Comparison of ENCODE assay signal across 10 mouse cellular contexts in the genomic region with DNA sequence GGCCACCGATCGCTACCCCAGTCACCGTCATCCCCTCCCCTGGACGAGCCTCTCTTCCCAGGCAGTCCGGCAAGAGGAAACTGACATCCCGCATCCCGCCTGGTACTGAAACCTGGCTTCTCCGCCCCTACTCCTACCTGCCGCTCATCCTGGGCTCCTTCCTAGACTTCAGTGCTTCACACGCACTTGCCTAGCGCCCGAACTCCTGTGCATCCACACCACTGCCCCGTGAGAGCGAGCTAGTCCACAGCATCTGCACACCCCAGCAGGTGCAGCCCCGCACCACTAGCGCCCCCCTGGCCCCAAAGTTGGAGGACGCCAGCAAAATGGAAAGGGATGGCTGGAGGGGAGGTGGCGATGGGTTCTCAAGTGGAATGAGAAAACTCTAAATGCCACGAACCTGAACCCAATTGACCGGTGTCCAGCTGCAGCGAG. TPM values are rescaled to one million over a fixed set of nuclear protein-coding genes. Genes with fewer than 3 reads are reported as not detected.
DNase-seq lines count a peak whose midpoint lies in the region; ATAC-seq and TF ChIP-seq lines count a peak whose summit lies in the region.
"Had no signal": no experiment of that assay in that cellular context is flagged by ENCODE, and none has a peak within 500 bp of the region (broad histone marks: within the 10 kb centered on the region; RNA-seq: fewer than 3 reads in every experiment).

No protein-coding gene starts in this region.

- H3K4me3 ChIP-seq in kidney, embryonic 14.5 days (ENCODE audit: low read length): peak overlapping the region; percentile 50
- H3K4me3 ChIP-seq in heart, embryonic 15.5 days: peak overlapping the region; percentile 61
- H3K4me3 ChIP-seq in layer of hippocampus, adult 2 months: peak overlapping the region; percentile 73
- peak overlapping the region; percentile 59 for H3K4me3 ChIP-seq in lung, embryonic 16.5 days (ENCODE audit: low read length)

- no peak for DNase-seq in kidney, adult 18-20 months
- DNase-seq in embryo, embryonic 9.5 days (ENCODE audit: extremely low spot score): peak; percentile 63
- DNase-seq in layer of hippocampus, adult 2 months (ENCODE audit: low spot score in 2 of 2): peak; percentile 34 to 59
- DNase-seq in right cerebral cortex, postnatal 10 days (ENCODE audit: low spot score in 2 of 2): peak; percentile 44 to 68
- DNase-seq in T-cell, adult 2 months (ENCODE audit: low spot score): no peak

- under 1% methylated on average over 21 of the region's 21 CpGs for WGBS in kidney, embryonic 14.5 days
- under 1% methylated on average over 21 of the region's 21 CpGs for WGBS in heart, embryonic 15.5 days
- whole genome bisulfite sequencing in lung, embryonic 16.5 days: 0% methylated on average over 21 of the region's 21 CpGs

- TF ChIP-seq CTCF in layer of hippocampus, adult 2 months (conservative IDR thresholded peaks at IDR 0.05): no peak

- H3K27ac ChIP-seq in kidney, embryonic 14.5 days (ENCODE audit: low read depth, low read length): peak overlapping the region; percentile 38
- H3K27ac ChIP-seq in heart, embryonic 15.5 days: no peak overlapping the region
- peak overlapping the region; percentile 92 for H3K27ac ChIP-seq in layer of hippocampus, adult 2 months
- no peak overlapping the region for H3K27ac ChIP-seq in lung, embryonic 16.5 days (ENCODE audit: low read length)

- no peaks in the 10 kb centered on the region for H3K9me3 ChIP-seq in kidney, embryonic 14.5 days (ENCODE audit: control insufficient read depth, low read length)
- H3K9me3 ChIP-seq in heart, embryonic 15.5 days (replicated peaks): no peaks in the 10 kb centered on the region
- no peaks in the 10 kb centered on the region for H3K9me3 ChIP-seq in lung, embryonic 16.5 days (ENCODE audit: control insufficient read depth, low read length)

- H3K4me1 ChIP-seq in kidney, embryonic 14.5 days (ENCODE audit: control insufficient read depth, insufficient read depth, low read length): peaks cover 28% of the 10 kb centered on the region; the same call in 1 of the 2 replicates
- peaks cover 41% of the 10 kb centered on the region for H3K4me1 ChIP-seq in heart, embryonic 15.5 days (replicated peaks)
- peaks cover 13% of the 10 kb centered on the region for H3K4me1 ChIP-seq in lung, embryonic 16.5 days (replicated peaks; ENCODE audit: control insufficient read depth, insufficient read depth, low read length)

- H3K4me2 ChIP-seq in kidney, embryonic 14.5 days (replicated peaks; ENCODE audit: low read depth, low read length): peak overlapping the region; percentile 93
- peak overlapping the region; percentile 98 for H3K4me2 ChIP-seq in heart, embryonic 15.5 days
- peak overlapping the region; percentile 97 for H3K4me2 ChIP-seq in lung, embryonic 16.5 days (ENCODE audit: low read depth, low read length)

- H3K27me3 ChIP-seq in kidney, embryonic 14.5 days (ENCODE audit: control insufficient read depth, insufficient read depth, low read length): 0 out of 2 replicates have a peak, but pooled peaks cover 4% of the 10 kb centered on the region
- peaks cover 60% of the 10 kb centered on the region for H3K27me3 ChIP-seq in heart, embryonic 15.5 days
- H3K27me3 ChIP-seq in lung, embryonic 16.5 days (ENCODE audit: control insufficient read depth, insufficient read depth, low read depth, low read length): peaks cover 15% of the 10 kb centered on the region

- H3K9ac ChIP-seq in kidney, embryonic 14.5 days (ENCODE audit: low read depth, low read length): peak overlapping the region; percentile 67
- peak overlapping the region; percentile 51 for H3K9ac ChIP-seq in heart, embryonic 15.5 days
- peak overlapping the region; percentile 58 for H3K9ac ChIP-seq in lung, embryonic 16.5 days (ENCODE audit: low read length)

- ATAC-seq in kidney, embryonic 14.5 days (ENCODE audit: low FRiP score, low TSS enrichment): peak; percentile 50
- ATAC-seq in heart, embryonic 15.5 days (replicated peaks; ENCODE audit: insufficient number of reproducible peaks, insufficient read depth, low FRiP score, low read depth): no peak
- peak; percentile 49; the same call in 1 of the 2 replicates for ATAC-seq in lung, embryonic 16.5 days (ENCODE audit: low read depth)

- H3K36me3 ChIP-seq in kidney, embryonic 14.5 days (ENCODE audit: control insufficient read depth, insufficient read depth, low read length): no peaks in the 10 kb centered on the region
- no peaks in the 10 kb centered on the region for H3K36me3 ChIP-seq in heart, embryonic 15.5 days
- H3K36me3 ChIP-seq in lung, embryonic 16.5 days (ENCODE audit: control insufficient read depth, insufficient read depth, low read length): no peaks in the 10 kb centered on the region

RNA-seq across cellular contexts. Expression of a gene that starts 0.6 kb away (rescaled TPM):
- 38.1 and 70.1 TPM in 2 replicates for polyA plus RNA-seq in kidney, embryonic 14.5 days (2014; fragmentation: Nextera tagmentation; extraction: Ambion mirVana)
- polyA plus RNA-seq in heart, embryonic 15.5 days (2015; fragmentation: Nextera tagmentation; extraction: Ambion mirVana): 2.7 and 10.7 TPM in 2 replicates
- 10 to 100 TPM; 59.6 to 67.1 TPM for total RNA-seq in layer of hippocampus, adult 2 months (2021)
- 6.9 and 8.0 TPM in 2 replicates for polyA plus RNA-seq in lung, embryonic 16.5 days (2015; fragmentation: Nextera tagmentation; extraction: Ambion mirVana)
- total RNA-seq: MEL had no signal

RNA-seq across cellular contexts. Expression of a gene that starts 56.7 kb away (rescaled TPM):
- not detected in 2 replicates for polyA plus RNA-seq in kidney, embryonic 14.5 days (2014; fragmentation: Nextera tagmentation; extraction: Ambion mirVana)
- not detected in 2 replicates for polyA plus RNA-seq in heart, embryonic 15.5 days (2015; fragmentation: Nextera tagmentation; extraction: Ambion mirVana)
- total RNA-seq in layer of hippocampus, adult 2 months (2021): not detected
- polyA plus RNA-seq in lung, embryonic 16.5 days (2015; fragmentation: Nextera tagmentation; extraction: Ambion mirVana): not detected in 2 replicates
- total RNA-seq: gastrocnemius, postnatal 4 days; MEL had no signal

Comparison
In these comparisons a context has a peak if more than half of its experiments do, and no peak if none do; other contexts are left out.
1. H3K27ac ChIP-seq: peak in kidney, embryonic 14.5 days (single experiment) and layer of hippocampus, adult 2 months (single experiment); none in heart, embryonic 15.5 days (single experiment) and lung, embryonic 16.5 days (single experiment).
2. DNase-seq: peak in embryo, embryonic 9.5 days (single experiment), layer of hippocampus, adult 2 months (2 of 2) and right cerebral cortex, postnatal 10 days (2 of 2); none in kidney, adult 18-20 months (single experiment) and T-cell, adult 2 months (single experiment).
3. Peak in every context shown above with its lines, with median percentiles within 50 percentile points of each other: H3K4me2 ChIP-seq, H3K4me3 ChIP-seq and H3K9ac ChIP-seq.